Mouse (Mus musculus) forebrain, embryonic 16.5 days (tissue): ENCODE measurements around the gene Trmt112. TPM values are rescaled to one million over a fixed set of nuclear protein-coding genes. Genes with fewer than 3 reads are reported as not detected.

Source experiments
- ATAC-seq: fragments of 200-750 bp; cut with Nextera tagmentation; 2 replicates; pipeline ENCODE4 v1.8.0; 2017; ENCODE audit warnings: mild to moderate bottlenecking, moderate library complexity
- H3K27ac ChIP-seq: fragments of 300-500 bp; sonication (generic); 2 replicates; pipeline ENCODE4 v1.5.1; 2014; ENCODE audit warnings: low read length, control low read depth
- H3K27me3 ChIP-seq: fragments of 300-500 bp; sonication (generic); replicated peaks from 2 replicates; pipeline ENCODE4 v1.6.1; 2014; ENCODE audit warnings: low read length; ENCODE audit not compliant: control insufficient read depth, insufficient read depth
- H3K36me3 ChIP-seq: fragments of 300-500 bp; sonication (generic); 2 replicates; pipeline ENCODE4 v1.6.1; 2014; ENCODE audit not compliant: control insufficient read depth, insufficient read depth
- H3K4me1 ChIP-seq: fragments of 300-500 bp; sonication (generic); replicated peaks from 2 replicates; pipeline ENCODE4 v1.6.1; 2014; ENCODE audit warnings: low read length; ENCODE audit not compliant: control insufficient read depth, insufficient read depth
- H3K4me2 ChIP-seq: fragments of 300-500 bp; sonication (generic); 2 replicates; pipeline ENCODE4 v1.6.1; 2014; ENCODE audit warnings: mild to moderate bottlenecking, low read length, control low read depth
- H3K4me3 ChIP-seq: fragments of 300-500 bp; sonication (generic); replicated peaks from 2 replicates; pipeline ENCODE4 v1.5.1; 2014; ENCODE audit warnings: mild to moderate bottlenecking, low read length, control low read depth
- H3K9ac ChIP-seq: fragments of 300-500 bp; sonication (generic); replicated peaks from 2 replicates; pipeline ENCODE4 v1.6.1; 2014; ENCODE audit warnings: low read depth, low read length, control low read depth
- H3K9me3 ChIP-seq: fragments of 300-500 bp; sonication (generic); 2 replicates; pipeline ENCODE4 v1.6.1; 2016; ENCODE audit warnings: low read length; ENCODE audit not compliant: control insufficient read depth
- WGBS: fragments of 180-500 bp; shearing (Covaris S2); extraction: QIAGEN DNeasy Blood & Tissue Kit; methylation state at CpG from one replicate; pipeline ENCODE4 v1.1.7; 2014; 5-methylcytosine and 5-hydroxymethylcytosine counted together
- polyA plus RNA-seq: library from polyadenylated mRNA; unstranded; fragments of >200 nt; fragmentation: Nextera tagmentation; extraction: Ambion mirVana; gene quantifications from 2 replicates; pipeline ENCODE4 v1.2.1, GENCODE M21; 2015

Gene Trmt112
- polyA plus RNA-seq, 1 experiment from 2014 or later: 104 TPM

- Histone ChIP-seq H3K27me3 (peaks cover 7% of the 10 kb centered on the region), H3K4me2 (peak overlapping the region; percentile 99), H3K9ac (peak overlapping the region; percentile 99), H3K4me3 (peak overlapping the region; percentile 98), H3K9me3 (no peaks in the 10 kb centered on the region), H3K36me3 (no peaks in the 10 kb centered on the region), H3K27ac (no peak overlapping the region; the same call in 1 of the 2 replicates), H3K4me1 (peaks cover 34% of the 10 kb centered on the region)
- ATAC-seq: peak; percentile 2; the same call in 1 of the 2 replicates
- WGBS: 18% methylated on average over 29 of the region's 29 CpGs
Observed at GRCm38 (mm10) chr19:6940396-6941351, 31.2 kb downstream of the Trmt112 start.

DNA sequence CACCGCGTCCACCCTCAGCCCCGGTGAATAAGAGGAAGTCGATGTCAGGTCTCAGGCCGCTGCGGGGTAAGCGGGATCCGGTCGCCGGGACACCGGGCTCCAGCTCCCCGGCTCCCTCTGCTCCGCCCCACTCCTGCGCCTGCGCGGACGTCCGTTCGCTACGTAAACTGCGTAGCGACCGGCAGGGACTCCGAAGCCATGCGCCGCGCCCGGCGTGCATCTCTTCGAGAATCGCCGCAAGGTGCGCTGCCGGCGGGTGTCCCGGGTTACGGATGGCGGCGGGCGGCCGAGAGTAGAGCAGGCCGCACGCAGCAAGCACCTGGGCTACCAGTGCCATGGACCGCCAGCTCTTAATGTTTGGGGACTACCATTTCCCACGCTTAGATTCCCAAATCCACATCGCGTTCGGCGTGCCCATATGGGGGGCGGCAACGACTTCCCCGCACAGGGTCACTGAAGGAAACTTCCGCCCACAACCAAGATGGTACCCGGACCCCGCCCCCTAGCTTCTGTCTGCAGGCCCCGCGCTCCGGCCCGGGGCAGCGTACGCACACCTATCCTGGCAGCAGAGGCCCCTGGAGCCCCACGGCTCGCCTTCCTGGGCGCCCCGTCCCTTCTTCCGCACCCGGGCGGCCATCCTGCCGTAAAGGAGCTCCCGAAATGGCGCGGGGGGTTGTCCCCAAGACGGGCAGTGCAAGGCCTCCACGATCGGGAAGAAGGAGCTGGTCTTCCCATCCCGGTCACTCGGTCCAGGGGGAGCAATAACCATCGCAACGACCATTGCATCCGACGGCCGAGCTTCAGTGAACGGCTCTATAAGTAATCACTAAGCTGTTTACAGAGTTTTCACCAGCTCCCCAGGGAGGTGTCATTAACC lies 32.1 kb downstream of the Trmt112 start, which contains the start of gene Bad:
Gene Bad (plus strand): TSS at position 490 of the 877 bp plus-strand sequence.
- Histone ChIP-seq H3K4me1 (peaks cover 34% of the 10 kb centered on the region), H3K27ac (peak within 1 kb of the TSS; percentile 97), H3K27me3 (no peaks in the 10 kb centered on the region), H3K36me3 (peaks cover 2% of the 10 kb centered on the region; the same call in 1 of the 2 replicates), H3K4me3 (peak within 1 kb of the TSS; percentile 98), H3K9me3 (no peaks in the 10 kb centered on the region), H3K4me2 (peak within 1 kb of the TSS; percentile 99), H3K9ac (peak within 1 kb of the TSS; percentile 99)
- ATAC-seq: peak; percentile 84
- under 1% methylated on average over 83 of the region's 83 CpGs for WGBS

DNA sequence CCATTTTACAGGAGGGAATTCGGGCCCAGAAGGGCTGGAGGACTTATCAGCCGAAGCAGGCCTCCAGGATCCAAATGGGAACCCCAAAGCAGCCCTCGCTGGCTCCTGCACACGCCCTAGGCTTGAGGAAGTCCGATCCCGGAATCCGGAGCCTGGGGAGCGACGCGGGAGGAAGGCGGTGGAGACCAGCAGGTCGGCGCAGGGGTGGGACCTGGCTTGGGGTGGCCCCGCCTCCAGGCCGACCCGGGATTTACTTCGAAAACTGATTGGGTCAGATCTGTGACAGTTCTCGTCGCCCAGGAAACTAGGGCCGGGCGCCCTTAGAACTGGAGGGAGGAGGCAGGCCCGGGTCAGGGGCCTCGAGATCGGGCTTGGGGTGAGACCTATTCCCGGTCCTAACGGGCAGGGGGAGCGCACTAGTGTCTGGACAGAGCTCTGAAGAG lies 32.8 kb downstream of the Trmt112 start, which contains the start of gene Gpr137:
Gene Gpr137 (minus strand): TSS at position 232 of the 443 bp plus-strand sequence.
- WGBS: under 1% methylated on average over 27 of the region's 27 CpGs
- ATAC-seq: peak; percentile 87
- peaks cover 34% of the 10 kb centered on the region for H3K4me1 ChIP-seq
- no peaks in the 10 kb centered on the region for H3K9me3 ChIP-seq
- peak within 1 kb of the TSS; percentile 99 for H3K9ac ChIP-seq
- H3K36me3 ChIP-seq: peaks cover 2% of the 10 kb centered on the region; the same call in 1 of the 2 replicates
- H3K4me3 ChIP-seq: peak within 1 kb of the TSS; percentile 98
- no peaks in the 10 kb centered on the region for H3K27me3 ChIP-seq
- H3K27ac ChIP-seq: peak within 1 kb of the TSS; percentile 97
- peak within 1 kb of the TSS; percentile 99 for H3K4me2 ChIP-seq

DNA sequence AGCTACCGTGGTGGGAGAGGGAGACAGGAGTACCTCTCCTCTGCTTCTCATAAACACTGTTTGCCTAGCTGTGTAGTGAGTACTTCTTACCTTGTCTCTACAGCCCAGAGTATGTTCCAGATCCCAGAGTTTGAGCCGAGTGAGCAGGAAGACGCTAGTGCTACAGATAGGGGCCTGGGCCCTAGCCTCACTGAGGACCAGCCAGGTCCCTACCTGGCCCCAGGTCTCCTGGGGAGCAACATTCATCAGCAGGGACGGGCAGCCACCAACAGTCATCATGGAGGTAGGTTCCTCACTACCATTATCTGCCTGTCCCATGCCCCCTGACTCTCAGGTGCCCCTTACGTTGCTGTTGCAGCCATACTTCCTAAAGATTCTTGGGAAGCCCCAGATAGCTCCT lies 33.3 kb downstream of the Trmt112 start:
- Histone ChIP-seq H3K4me1 (peaks cover 34% of the 10 kb centered on the region), H3K4me2 (peak overlapping the region; percentile 88), H3K4me3 (peak overlapping the region; percentile 98), H3K27ac (peak overlapping the region; percentile 97), H3K27me3 (no peaks in the 10 kb centered on the region), H3K9ac (peak overlapping the region; percentile 99), H3K36me3 (peaks cover 2% of the 10 kb centered on the region; the same call in 1 of the 2 replicates), H3K9me3 (no peaks in the 10 kb centered on the region)
- 23% methylated on average over 5 of the region's 5 CpGs for WGBS
- ATAC-seq: no peak

GRCm38 (mm10) chr19:6943709-6944108 lies 34.2 kb downstream of the Trmt112 start:
- Histone ChIP-seq H3K4me1 (peaks cover 31% of the 10 kb centered on the region), H3K9me3 (no peaks in the 10 kb centered on the region), H3K36me3 (peaks cover 2% of the 10 kb centered on the region; the same call in 1 of the 2 replicates), H3K27me3 (no peaks in the 10 kb centered on the region), H3K4me3 (no peak overlapping the region), H3K4me2 (no peak overlapping the region), H3K9ac (no peak overlapping the region), H3K27ac (no peak overlapping the region)
- no peak for ATAC-seq
- WGBS: 96% methylated on average over 6 of the region's 6 CpGs

- no peak overlapping the region for H3K9ac ChIP-seq
- no peak overlapping the region for H3K4me3 ChIP-seq
- peaks cover 2% of the 10 kb centered on the region; the same call in 1 of the 2 replicates for H3K36me3 ChIP-seq
- no peak overlapping the region for H3K4me2 ChIP-seq
- WGBS: 50% methylated on average over 4 of the region's 4 CpGs
- H3K9me3 ChIP-seq: no peaks in the 10 kb centered on the region
- no peak overlapping the region for H3K27ac ChIP-seq
- no peaks in the 10 kb centered on the region for H3K27me3 ChIP-seq
- no peak for ATAC-seq
- H3K4me1 ChIP-seq: peaks cover 17% of the 10 kb centered on the region
Observed at GRCm38 (mm10) chr19:6947742-6948141, 38.2 kb downstream of the Trmt112 start.

DNA sequence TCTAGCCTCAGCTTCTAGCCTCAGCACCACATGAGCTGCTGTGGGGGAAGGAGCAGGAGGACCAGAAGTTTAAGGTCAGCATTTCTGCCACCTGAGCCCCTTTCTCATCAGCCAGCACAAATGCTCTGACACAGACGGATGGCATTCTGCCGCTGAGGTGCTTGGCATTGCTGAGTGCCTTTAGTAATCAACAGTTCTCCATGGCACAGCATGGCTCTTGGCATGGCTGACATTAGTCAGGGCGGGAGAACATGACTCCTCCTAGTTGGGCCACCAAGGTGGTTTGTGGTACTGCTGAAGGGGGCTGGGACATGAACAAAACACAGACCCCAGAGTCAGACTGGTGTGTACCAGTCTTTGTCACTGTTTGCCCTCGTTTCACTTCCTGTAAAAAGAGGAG lies 38.7 kb downstream of the Trmt112 start:
- 70% methylated on average over 4 of the region's 4 CpGs for WGBS
- H3K9ac ChIP-seq: no peak overlapping the region
- H3K27ac ChIP-seq: no peak overlapping the region
- peaks cover 2% of the 10 kb centered on the region; the same call in 1 of the 2 replicates for H3K36me3 ChIP-seq
- no peaks in the 10 kb centered on the region for H3K27me3 ChIP-seq
- peaks cover 17% of the 10 kb centered on the region for H3K4me1 ChIP-seq
- no peak for ATAC-seq
- no peak overlapping the region for H3K4me3 ChIP-seq
- H3K4me2 ChIP-seq: no peak overlapping the region
- H3K9me3 ChIP-seq: no peaks in the 10 kb centered on the region

DNA sequence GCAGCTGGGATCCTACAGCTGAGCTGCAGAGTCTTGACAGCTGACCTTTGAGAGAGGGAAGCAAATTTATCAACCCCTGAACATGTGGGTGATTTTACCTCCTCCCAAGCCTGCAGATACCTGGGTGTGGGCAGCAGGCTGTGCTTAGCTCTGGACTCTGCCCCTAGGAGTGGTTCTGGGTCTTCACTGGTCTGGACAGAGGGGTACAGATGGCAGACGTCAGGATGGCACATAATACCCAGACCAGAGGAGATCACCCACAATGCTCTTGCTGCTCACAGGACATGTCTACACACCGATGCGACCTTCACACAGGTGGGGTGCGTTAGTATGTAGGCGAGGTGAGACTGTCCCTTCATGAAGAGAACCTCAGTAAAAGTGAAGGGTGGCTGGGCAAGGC lies 40.0 kb downstream of the Trmt112 start:
- H3K9ac ChIP-seq: 0 out of 2 replicates have a peak overlapping the region, but pooled peaks have one; percentile 7
- 85% methylated on average over 5 of the region's 5 CpGs for WGBS
- H3K4me1 ChIP-seq: peaks cover 17% of the 10 kb centered on the region
- H3K4me2 ChIP-seq: no peak overlapping the region
- no peaks in the 10 kb centered on the region for H3K9me3 ChIP-seq
- no peak for ATAC-seq
- peaks cover 2% of the 10 kb centered on the region; the same call in 1 of the 2 replicates for H3K36me3 ChIP-seq
- no peak overlapping the region for H3K27ac ChIP-seq
- no peak overlapping the region for H3K4me3 ChIP-seq
- no peaks in the 10 kb centered on the region for H3K27me3 ChIP-seq
